Mouse (Mus musculus) 416B (cell line): ENCODE measurements at regions not wholly inside any gene's neighbourhood (a gene's known extent, or its start where the extent isn't known, plus 50 kb on each side); places are given as distances from the start of the nearest gene placed in this dataset.
A peak's percentile ranks its signal among the peaks of the same experiment; 100 is the strongest.

Experiments used
- DNase-seq: peaks from one replicate; pipeline ENCODE4 v3.0.0; 2011; ENCODE audit warnings: low read depth

DNA sequence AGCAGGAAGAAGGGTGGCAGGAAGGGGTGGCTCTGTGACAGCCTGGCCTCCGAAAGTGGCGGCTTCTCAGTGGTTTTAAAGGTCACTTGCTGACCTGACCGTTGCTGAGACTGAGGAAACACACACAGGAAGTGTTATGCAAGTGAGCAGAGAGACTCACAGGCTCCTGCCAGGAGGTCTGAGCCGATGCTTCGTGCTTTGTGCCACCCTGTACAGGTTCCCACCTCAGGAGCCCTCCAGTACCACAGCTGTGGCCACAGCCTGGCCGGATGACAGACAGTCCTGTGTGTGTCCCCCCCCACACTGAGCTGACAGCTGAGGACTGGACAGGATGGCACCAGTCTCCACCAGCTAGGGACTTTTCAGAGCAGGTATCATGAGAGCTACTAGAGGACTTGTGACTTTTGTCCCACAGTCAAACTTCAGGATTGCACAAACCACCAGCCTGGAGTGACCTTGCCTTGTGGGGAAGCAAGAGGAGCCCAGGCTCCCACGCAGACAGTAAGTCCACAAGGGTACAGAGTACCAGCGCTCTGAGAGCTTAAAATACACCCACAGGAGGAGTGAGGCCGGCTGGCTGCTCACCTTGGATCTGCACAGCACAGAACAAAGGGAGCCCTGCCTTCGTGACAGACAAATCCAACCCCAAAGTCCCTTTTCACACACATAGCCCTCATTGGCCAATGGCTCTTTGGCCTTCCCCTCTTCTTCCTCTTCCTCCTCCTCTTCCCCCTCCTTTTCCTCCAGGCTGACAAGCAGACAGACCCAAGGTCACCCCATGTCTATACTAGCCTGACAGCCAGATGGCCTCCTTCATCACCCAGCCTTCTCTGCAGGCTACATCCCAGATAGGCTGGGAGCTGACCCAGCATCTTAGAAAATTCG lies 158.1 kb upstream of the Rreb1 start:
- peak; percentile 99 for DNase-seq

DNA sequence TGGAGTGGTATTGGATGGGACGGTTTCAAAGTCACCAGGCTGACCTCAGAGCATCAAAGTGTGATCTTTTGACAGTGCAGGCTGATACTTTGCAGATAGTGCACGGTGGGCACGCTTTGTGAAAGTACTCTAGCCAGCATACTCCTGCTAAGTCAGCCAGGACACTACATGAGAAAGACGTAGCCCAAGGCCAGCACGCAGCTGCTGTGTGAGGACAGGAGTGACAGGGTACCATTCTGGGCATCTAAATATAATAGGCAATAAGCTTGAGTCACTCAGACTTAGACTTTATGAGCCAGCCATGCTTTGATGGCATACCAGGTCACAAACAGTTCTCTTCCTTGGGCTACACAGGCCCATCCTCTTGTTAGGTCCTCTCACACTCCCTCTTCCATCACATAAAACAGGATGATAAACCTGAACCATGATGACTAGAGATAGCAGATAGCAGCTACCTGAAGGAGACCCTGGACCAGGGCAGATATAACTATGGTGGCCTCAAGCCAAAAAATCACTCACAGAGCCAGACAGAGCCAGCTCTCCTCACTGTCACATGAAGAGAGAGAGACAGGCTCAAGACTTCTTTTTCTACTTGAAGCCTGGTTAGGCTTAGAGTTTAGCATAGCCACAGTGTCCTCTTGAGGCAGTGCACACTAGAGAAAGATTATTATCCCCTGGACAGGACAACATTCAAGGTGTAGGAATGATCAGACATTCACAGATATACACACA lies 156.7 kb upstream of the Rreb1 start:
- DNase-seq, result peak; percentile 28

DNA sequence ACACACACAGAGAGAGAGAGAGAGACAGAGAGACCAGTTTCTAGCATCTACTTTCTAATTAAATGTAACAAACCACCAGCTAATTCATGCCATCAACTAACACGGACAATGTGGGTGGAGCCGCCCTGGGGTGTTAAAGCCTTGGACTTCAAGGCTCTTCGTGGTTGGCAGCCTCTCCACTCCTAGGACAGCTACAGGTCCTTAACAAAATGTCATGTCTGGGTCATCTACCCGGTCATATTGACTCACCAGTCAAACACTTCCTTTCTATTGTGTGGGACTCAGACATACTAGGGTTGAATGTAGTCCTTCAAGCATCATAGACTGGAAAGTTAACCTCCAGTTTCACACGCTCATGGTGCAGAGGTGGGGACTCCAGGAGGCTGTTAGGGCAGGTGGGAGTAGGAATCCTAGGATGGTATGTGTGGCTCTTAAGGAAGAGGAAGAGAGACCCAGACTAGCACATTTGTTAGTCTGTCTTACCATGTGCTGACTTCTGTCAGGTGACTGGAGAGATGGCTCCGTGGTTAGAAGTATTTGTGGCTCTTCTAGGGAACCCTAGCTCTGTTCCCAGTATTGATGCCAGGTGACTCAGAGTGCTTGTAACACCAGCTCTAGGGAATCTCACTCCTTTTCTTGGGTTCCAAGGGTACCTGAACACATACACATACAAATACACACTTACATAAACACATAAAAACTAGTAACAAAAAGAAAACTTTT lies 155.7 kb upstream of the Rreb1 start:
- peak; percentile 82 for DNase-seq

DNA sequence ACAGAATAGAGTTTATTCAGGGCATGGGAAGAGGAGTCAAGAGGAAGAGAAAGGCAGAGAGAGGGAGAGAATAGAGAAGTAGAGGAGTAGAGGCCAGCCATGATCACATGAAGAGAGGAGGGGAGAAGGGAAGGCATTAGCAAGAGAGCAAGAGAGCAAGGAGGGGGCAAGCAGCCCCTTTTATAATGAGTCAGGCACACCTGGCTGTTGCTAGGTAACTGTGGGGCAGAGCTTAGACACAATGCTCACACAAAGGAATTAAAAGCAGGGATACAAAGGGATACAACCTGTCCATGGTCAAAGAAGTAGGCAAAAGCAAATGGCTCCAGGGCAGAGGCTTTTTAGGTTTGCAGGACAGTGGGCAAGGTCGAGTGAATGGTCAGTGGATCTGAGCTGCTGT lies 153.5 kb upstream of the Rreb1 start:
- no peak for DNase-seq

DNA sequence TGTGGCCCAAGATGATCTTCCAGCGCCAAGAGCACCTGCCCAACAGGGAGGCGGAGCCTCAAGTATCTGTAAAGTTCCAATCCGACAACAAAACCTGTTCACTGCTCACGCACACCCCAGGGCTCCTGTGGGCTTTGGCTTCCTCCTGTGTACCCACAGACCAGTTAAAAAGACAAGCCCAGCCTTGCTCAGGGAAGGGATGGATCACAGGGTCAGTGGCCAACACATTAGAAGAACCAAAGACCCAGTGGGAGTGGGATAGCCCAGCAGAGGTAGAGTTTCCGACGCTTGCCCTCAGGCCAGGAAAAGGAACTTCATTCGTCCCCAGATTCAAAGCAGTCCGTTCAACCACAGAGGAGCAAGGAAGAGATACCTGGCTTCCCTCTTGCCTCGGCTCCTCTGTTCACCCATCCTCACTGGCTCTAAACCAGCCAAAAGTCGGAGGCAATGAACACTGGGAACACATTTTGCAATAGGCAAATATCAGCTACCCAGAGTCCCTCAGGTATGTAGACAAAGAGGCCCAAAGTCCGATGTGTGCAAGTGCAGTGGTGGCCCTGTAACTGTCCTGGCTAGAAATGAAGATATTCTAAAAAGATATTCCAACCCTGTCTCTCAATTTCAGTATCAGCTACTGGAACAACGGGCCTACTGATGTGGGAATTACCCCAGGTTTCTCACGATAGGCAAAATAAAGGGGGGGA lies 152.5 kb upstream of the Rreb1 start:
- no peak for DNase-seq

DNA sequence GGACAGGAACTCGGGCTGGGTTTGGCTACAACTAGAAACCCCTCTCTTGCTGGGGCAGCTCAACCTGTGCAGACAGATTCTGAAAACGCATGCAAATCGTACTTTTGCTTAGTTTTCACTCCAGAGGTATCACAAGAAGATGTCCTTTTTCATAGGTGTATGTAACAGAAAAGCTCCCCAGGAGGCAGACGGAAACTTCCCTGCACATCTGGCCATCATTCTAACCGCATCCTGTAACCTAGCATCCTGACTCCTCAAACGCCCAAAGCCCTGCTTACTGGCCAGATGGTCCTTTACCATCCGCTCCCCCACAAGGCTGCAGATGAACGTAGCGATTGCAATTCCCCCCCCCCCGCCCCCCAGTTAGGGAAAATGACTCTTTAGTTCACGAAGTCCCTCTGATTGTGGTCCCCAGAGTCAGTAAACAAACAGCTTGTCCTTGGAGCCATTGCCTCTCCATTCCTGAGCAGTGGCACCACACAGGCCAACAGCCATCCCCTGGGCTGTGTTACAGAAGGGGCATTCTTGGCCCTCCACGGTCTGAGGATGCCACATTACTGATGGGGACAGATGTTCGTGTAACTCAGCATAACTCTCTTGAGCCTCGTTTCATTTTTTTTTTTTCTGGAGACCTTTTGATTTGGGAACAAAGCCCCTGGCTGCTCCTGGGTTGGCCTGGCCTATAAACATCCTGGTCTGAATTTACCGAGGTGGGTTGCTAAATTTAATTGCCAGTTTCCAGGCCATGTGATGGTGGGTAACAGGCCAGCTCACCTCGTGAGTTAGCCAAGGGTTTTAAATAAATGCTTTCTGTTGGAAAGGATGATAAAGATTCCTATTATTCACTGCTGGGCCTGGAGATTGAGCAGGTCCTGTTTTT lies 149.6 kb upstream of the Rreb1 start:
- DNase-seq, result peak; percentile 41

DNA sequence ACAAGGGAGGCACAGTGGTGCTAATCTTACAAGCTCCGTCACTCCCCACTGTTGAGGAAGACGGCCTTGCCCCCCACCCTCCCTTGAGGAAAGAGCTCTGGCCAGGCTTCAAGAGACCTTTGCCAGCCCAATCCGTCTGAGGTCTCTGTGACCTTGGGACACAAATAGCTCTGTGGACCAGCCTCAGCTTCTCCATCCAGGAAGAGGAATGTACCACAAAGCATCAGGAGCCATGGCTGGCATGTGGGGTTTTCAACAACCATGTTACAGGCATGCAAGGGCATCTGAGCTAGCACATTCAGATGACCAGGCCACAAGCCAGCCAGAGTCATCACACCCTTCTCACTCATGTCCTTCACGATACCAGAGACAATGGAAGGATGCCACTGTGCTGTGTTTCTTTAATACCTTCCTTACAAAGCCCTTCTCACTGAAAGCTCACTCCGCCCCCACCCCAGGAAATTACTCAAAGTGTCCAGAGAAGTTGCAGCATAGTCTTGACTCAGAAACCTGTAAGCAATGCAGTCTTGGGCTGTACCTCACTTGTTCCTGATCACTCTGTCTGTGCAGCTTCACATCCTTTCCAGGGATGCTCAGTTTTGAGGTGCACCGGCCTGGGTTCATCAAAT lies 148.8 kb upstream of the Rreb1 start:
- peak; percentile 81 for DNase-seq

DNA sequence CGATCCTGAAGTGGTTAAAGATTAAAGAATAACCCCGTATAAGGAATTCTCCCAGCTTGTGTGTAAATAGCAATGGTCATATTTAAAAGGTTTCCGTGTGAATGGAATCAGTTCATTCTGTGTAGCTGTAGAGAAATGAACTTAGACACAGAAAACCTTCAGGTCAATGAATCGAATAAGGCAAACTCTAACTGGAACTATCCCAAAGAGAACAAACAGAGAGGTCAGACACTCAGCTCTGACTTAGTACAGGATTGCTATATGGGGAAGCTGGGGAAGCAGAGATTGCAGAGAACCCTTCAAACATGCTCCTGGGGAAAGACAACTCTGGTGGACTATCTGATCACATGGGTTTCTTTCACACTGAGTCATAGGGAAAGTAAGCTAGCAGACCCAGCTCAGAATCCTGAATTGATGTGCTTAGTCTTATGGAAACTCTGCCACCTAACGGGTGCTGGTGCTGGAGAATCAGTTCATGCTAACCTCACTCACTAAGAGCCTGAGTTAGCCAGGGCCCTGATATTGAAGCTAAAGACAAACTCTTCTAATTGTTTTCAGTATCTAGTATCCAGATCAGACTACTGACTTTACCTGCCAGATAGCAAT lies 145.3 kb upstream of the Rreb1 start:
- no peak for DNase-seq

DNA sequence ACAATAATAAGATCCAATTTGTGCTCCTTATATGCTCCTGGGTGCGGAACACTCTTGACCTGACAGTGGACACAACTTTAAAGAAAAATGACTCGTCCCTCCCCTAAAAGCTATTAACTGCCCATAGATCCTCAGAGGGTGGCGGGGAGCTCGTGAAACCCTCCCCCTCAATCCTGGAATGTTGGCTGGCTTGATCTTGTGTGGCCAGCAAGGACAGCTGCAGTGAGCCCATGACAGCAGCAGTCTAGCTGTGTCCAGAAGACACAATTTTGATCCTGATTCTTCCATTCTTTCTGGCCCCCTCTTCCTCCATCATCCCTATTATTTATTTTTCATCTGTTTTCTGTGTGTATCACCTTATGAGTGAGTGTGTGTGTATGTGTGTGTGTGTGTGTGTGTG lies 141.8 kb upstream of the Rreb1 start:
- no peak for DNase-seq

DNA sequence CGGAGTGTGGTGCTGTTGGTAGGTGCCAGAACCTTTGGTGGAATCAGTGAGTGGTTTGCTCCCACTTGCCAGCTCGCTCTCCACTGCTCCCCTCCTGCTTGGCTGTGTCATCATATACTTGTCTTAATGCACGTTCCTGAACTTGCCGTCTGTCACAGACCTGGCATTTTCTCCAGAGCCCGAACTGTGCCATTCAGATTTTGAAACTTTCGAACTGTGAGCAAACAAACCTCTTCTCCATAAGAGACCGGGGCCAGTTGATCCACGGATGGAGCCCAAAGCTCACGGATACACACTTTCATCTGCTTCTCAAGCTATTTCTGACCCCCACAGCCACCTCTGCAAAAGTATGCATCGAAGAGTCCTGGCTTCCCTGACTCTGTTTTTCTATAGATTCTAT lies 141.0 kb upstream of the Rreb1 start:
- DNase-seq, result no peak

DNA sequence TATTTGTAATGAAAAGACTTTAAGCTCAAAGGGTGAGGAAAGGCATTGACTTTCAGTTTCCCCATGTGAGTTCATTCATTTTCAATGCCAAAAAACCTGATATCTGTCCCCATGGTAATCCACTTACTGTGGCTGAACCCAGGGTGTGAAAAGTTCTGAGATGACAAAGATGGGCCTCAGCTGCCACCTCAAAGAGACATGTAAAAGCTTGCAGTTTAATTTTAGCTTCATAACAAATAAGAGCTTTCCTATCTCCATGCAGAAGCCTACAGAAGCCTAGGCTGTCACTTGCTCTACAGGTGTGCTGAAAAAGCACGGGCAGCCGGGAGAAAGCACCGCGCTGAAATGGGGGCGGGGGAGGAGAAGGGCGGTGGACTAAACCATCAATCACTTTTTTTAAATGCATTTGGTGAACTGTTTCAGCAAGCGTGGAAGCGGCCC lies 140.1 kb upstream of the Rreb1 start:
- no peak for DNase-seq

DNA sequence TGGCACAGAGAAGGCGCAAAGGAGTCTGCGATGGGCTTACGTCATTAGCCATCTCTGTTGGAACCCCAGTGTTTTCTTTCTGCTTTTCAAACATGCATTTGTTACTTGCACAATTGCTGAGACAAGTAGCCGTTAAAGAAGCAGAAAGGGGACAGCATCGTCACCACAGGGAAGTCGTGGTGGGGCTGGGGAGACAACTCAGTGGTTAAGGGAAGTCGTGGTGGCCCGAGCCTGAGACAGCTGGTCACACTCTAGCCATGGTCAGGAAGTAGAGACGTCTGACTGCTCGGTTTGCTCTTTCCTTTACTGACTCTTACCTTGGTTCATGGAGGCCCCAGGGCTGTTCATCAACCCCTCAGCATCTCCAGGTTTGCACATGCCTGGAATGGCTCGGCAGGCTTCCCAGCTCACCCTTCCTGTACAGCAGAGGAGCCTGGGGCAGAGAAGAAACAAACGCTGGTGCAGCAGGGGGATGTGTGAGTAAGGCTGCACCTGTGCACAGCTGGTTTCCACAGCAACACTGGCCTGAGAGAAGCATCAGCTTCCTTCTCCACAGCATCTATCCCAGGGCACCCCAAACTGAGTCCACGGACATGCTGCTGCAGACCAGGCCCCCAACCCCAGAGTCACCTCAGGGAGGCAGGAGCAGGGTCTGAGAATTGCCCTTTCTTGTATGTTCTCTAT lies 135.6 kb upstream of the Rreb1 start:
- DNase-seq, result peak; percentile 96

DNA sequence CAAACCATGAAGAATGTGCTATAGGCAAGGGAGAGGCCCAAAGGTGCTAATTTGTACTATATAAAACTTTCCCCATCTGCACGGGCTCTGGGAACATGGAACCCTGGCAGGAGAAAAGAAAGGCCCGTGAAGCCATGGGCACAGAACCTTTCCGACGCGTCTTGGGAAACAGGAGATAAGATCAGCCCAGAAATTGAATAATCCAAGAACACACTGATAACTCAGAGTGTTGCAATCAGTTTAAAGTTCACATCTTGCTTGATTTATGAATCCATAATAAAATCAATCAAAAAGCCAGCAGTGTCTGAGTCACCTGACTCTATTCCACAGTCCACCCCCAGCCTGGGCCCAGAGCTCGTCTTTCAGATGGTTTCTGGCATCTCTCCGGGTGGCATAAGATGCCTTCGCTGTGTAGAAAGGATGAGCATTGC lies 133.4 kb upstream of the Rreb1 start:
- no peak for DNase-seq

DNA sequence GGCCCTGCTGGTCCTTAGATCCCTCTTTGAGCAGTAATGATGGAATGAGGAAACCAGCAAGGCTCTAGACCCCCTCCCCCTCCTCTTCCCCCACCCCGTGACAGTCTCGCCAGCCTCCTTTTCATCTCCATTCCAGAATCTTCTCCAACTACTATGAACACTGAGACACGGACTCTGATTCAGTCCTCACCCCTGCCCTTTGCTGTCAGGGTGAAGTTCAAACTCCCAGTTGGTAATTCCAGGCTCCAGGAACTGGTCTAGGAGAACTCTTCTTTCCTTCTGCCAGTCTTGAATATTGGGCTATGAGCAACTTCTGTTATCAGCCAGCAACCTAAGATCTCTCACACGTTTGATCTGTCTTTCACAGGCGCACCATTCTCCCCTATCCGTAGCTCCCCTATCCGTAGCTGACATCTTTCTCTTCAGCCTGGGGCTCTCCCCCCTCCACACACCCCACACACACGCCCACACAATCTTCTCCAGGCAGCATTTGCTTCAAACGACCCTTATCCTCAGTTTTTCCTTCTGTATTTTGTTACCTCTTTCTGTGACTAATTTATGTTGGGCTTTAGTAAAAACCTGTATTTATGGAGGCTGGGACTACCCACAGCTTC lies 128.6 kb upstream of the Rreb1 start:
- no peak for DNase-seq

DNA sequence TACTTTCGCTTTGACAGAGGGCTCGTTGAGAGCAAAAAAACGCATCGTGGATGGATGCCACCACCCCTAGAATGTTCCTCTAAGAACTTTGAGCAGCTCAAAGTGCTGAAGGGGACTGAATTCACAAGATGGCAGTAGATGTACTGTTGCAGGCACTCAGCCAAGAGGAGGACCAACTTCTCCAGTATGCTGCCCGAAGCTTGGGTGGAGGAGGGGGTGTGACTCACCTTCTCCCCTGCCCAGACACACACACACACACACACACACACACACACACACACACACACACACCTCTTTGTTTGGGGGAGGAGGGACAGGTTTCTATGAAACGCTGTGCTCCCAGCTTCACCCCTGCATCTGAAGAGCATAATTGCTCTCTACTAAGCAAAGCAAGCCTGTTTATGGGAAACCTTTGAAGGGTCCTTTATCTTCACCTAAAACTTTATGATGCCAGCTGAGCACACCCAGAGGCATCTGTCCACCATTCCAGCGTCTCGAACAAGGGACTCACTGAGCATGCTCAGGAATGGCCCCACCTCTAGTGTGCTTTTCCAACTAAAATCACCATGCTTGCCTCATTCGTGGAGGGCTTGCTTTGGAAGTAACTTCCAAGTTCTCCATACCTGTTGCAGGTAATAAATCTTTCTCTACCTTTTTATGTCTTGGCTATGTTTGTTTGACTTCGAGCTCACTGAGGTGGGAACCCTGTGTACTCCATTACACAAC lies 126.8 kb upstream of the Rreb1 start:
- DNase-seq, result peak; percentile 80

DNA sequence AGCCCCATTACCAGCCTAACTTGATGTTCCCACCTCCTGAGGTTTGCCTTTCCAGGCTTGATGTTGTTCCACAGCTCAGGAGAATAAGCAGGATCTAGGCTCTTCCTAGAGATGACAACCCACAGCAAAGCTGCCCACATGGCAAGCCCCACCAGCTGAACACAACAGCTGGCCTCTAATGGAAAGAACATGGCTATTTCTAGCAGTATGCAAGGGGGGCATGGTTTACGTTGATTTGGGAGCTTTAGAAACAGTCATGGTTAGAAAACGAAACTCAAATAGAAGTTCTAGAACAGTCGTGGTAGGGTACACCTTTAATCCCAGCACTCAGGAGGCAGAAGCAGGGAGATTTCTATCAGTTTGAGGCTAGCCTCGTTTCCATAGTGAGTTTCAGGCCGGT lies 123.5 kb upstream of the Rreb1 start:
- no peak for DNase-seq

DNA sequence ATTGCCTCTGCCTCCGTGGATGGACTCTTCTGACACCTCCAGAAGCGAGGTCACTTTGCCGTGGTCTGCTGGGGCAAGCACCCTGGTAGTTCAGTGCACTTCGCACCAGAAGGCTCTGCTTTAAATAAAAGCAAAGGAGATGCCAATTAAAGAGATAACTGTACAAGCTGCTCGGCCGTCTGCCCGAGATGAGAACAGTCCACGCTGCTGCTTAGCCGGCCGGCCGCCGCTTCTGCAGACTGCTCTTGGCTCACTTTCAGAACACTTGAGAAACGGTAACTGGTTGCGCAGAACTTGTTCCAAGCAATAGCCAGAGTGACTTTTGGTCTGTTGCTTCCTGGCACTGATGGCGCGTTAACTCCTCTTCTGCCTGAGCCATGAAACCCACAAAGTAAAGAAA lies 121.0 kb upstream of the Rreb1 start:
- DNase-seq, result peak; percentile 62

DNA sequence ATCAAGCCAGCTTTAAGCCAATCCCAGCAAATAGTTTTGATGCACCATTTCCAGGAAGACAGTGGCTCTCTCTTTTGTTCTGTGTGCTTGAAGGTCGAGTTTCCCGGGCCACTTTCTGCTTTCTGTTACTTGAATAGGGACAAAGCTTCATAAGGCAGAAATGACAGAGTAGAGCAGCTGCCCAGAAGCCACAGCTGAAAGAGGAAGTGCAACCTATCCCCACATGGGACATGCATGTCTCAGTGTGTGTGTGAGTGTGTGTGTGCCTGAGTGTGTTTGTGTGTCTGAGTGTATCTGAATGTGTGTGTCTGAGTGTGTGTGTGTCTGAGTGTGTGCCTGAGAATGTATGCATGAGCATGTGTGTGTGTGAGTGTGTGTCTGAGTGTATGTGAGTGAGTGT lies 120.2 kb upstream of the Rreb1 start:
- DNase-seq, result peak; percentile 88
